Mouse (Mus musculus): Measurements from ENCODE around the gene Shf.

The Shf gene

DNA sequence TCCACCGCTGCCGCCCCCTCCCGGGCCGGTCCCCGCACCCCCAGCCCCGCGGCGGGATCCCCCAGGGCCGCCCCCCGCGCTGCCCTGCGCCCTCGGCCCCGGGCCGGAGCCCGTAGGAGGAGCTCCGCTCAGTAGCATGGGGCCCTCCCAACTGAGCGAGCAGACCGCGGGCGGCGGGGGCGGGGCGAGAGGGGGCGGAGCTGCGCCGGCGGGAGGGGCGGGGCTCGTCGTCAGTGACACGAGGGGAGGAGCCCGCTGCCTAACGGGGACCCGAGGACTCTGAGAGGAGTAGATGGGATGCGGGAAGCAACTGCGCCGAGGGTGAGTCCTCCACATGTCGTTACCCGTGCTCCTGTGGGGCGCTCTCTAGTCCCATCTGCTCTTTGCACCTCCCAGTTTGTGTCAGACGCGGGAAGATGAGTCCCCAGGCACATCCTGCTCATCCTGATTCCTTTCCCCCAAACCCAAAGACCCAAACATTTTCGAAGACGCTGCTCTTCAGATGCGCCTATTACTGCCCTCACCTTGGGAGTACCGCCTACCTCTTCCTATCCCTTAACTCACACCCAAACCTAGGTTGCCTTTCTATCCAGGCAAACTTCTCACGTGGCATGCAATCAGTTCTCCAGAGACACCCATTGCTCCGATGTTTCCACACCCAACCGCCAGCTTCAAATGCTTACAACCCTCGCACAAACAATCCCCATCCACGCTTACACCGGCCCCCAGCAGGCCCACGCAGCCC lies at the start of gene Shf:
Gene Shf (minus strand): TSS at position 168 of the 745 bp plus-strand sequence.
- no peak for TF ChIP-seq GATA4 (IDR thresholded peaks at IDR 0.05; ENCODE audit: insufficient replicate concordance, low read length)

DNA sequence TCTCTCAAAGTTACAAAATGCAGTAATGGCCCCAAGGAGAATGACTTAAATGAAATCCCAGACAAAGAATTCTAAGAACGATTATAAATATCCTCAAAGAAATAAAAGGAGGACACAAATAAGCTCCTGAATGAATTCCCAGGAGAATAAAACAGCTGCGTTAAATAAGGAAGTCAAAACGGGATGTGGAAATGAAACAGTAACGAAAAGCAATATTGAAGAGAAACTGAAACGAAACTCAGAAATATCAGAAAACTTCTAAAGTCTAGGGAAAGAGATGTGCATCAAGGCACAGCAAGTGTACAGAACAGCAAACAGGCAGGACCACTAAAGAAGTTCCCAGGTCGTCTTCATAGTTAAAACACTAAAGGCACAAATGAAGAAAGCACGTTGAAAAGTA lies 40.0 kb upstream of the Shf start:
- no peak for TF ChIP-seq GATA4 (IDR thresholded peaks at IDR 0.05; ENCODE audit: insufficient replicate concordance, low read length)

GRCm38 (mm10) chr2:122407607-122408006 lies 38.6 kb upstream of the Shf start:
- no peak for TF ChIP-seq GATA4 (IDR thresholded peaks at IDR 0.05; ENCODE audit: insufficient replicate concordance, low read length)

- TF ChIP-seq GATA4 (IDR thresholded peaks at IDR 0.05; ENCODE audit: insufficient replicate concordance, low read length) = no peak
Observed at GRCm38 (mm10) chr2:122396150-122396549, 27.2 kb upstream of the Shf start.

GRCm38 (mm10) chr2:122385095-122385494 lies 16.1 kb upstream of the Shf start:
- no peak for TF ChIP-seq GATA4 (IDR thresholded peaks at IDR 0.05; ENCODE audit: insufficient replicate concordance, low read length)

DNA sequence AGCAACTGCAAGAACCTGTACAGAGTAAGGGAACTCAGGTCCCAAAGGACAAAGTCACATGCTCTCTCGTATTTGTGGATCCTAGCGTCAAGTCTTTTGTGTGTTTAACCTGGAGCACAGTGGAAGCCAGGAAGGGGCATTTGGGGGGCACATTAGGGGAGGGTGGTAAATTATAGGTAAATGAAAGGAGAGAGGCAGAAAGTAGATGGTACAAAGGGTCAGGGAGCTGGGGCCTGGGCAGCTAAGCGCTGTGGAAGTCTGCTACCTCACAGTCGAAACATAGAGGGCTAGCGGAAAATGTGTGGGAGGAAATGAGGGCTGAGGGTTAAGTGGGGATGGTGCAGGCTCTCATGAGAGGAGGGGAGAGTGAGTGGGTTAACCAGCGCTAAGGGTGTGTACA lies 13.2 kb upstream of the Shf start:
- no peak for TF ChIP-seq GATA4 (IDR thresholded peaks at IDR 0.05; ENCODE audit: insufficient replicate concordance, low read length)

DNA sequence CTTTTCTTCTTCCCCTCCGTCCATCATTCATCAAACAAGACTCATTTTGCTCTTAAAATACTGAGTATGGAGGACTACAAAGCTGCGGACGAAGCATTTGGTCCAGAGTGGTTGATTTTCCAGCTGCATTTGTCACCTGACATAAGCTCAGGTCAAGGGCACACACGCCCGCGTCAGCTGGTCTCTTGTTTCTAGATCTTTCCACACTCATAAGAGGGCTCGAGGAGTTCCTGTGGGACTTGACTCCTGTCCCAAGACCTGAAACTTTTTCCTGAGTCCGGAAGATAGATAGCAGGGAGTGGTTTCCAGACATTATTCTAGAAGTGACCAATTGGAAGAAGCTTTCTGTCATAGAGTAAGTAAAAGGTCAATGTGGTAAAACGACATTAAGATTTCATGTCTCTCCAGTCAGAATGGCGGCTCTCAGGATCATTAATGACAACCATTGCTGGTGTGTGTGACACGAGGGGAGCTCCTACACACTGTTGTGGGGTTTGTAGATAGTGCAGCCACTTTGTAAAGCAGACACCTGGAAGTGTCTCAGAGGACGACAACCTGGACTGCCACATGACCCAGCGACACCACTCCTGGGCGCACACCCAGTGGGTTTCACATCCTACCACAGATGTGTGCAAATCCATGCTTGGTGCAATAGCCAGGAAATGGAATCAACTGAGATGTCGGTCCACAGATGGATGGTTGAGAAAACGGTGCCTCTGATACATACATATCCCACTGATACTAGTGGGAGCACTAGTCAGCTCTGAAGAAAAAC lies 12.6 kb upstream of the Shf start:
- TF ChIP-seq GATA4 (IDR thresholded peaks at IDR 0.05; ENCODE audit: insufficient replicate concordance, low read length) = no peak

DNA sequence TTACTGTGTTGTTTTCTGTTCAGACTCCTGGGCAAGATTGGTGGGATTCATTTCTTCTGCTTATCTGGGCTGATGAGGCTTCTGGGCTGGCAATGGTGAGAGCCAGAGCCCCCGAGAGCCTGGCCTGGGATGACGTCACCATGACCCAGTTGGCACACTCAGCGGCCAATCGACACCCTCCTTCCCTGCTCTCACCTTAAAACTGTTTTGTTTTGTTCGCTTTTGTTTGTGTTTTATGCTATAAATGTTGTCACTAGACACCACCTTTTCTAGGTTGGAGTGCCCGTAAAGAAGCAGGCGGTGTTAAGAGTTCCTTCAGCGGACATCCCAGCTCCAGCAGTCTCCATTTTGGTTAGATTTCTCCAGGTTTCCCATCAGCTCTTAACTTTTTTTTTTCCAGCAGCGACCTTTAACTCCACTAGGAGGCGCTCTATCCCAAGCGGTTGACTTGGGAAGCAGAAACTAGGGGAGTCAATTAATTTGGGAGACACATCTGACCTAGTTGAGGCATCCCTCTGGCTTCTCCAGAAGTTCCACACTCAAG lies 11.9 kb upstream of the Shf start:
- no peak for TF ChIP-seq GATA4 (IDR thresholded peaks at IDR 0.05; ENCODE audit: insufficient replicate concordance, low read length)

- no peak for TF ChIP-seq GATA4 (IDR thresholded peaks at IDR 0.05; ENCODE audit: insufficient replicate concordance, low read length)
Observed at GRCm38 (mm10) chr2:122379292-122379650, 10.3 kb upstream of the Shf start.

DNA sequence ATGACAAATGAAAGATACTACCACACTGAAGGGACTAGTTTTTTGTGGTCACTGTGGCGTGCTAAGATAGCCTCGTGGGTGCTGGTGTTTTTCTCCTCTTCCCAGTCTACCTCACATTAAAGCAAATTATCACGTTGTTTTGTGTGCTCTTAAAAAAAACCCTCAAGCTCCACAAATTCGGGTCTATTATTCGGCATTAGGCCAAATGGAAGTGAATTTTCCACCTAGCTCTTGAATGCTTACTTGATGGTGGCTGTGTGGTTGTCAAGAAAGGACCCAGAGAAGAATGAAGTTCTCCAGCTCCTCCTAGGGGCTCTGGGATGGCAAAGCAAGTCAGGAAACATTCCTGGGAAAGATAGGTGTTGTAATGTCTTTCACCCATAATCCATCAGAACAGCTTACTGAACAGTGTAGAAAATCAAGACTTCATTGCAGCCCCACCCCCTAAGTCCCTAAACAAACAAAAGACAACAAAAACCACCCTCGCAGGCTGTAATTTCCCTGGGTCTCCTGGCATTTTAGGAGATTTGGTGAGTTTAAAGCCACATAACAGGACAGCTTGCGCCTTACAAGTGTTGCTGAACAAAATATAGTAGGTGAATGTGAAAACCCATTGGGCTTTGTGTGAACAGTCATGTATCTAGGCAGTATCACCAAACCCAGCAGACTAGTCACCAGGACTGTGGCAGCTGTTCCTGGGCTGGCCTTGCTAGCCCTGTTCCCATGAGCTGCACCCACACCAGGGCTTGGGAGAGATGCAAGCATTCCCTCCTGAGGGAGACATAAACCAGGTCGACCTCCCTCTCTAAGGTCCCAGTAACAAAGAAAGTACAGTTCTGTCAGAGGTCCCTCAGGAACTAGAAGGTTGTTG lies 9.7 kb upstream of the Shf start:
- no peak for TF ChIP-seq GATA4 (IDR thresholded peaks at IDR 0.05; ENCODE audit: insufficient replicate concordance, low read length)

DNA sequence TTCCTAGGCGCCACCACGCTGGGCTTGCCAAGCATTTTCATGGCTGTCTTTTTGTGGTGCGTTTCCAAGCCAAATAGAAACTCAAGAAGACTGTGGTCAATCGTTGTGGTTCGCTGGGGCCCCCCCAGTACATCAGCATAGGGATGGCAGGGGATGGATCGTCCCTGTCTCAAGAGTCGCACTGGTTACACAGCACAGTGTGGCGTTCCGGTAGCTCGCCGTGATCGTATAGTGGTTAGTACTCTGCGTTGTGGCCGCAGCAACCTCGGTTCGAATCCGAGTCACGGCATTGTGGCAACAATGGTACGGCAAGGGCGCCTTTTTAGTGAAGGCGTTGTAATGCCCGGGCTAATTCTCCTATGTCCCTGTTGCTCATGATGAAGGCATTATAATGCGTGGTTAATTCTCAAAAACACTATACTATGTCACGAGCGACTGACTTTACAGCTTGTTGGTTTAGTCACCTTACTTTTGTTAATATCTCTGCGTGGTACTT lies 8.8 kb upstream of the Shf start:
- TF ChIP-seq GATA4 (IDR thresholded peaks at IDR 0.05; ENCODE audit: insufficient replicate concordance, low read length) = peak; percentile 51; the same call in 1 of the 2 replicates

DNA sequence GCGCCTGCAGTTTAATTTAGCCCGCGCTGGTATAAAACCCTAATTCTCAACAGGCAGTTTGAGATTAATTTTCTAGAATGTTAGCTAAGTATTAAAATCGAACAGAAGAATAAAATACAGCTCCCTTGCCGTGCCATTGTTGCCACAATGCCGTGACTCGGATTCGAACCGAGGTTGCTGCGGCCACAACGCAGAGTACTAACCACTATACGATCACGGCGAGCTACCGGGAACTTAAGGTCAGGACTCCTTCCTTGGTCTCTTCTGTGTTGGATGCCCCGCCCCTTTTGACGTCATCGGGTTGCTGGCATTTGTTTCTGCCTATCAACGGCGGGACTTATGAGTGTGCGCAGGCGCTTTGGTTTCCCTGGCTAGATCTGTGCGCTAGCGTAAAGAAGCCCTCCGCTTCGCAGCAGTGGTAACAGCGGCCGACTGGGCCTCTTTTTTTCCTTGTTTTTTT lies 8.3 kb upstream of the Shf start:
- no peak for TF ChIP-seq GATA4 (IDR thresholded peaks at IDR 0.05; ENCODE audit: insufficient replicate concordance, low read length)

GRCm38 (mm10) chr2:122376041-122376561 lies 7.1 kb upstream of the Shf start:
- no peak for TF ChIP-seq GATA4 (IDR thresholded peaks at IDR 0.05; ENCODE audit: insufficient replicate concordance, low read length)

DNA sequence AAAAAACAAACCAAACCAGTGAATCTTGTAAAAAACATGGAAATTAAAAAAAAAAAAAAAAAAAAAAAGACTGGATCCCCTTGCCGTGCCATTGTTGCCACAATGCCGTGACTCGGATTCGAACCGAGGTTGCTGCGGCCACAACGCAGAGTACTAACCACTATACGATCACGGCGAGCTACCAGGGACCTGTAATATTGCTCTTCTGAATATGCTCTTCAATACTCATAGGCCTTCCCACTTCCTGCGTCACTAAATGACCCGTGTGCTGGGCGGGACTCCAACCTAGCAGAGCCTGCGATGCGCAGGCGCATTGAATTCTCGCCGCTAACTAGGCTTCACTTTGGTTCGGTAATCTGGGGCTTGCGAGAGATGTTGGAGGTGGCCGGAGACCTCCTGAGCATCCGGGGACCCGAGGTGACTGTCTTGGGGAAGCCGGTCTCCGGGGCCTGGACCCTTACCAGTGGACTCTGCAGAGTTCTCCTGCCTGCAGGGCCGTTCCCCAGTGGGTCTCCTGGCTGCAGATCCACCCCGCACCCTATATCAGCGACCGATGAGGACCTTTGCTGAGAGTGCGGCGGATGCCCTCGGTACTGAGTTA lies 6.5 kb upstream of the Shf start:
- no peak for TF ChIP-seq GATA4 (IDR thresholded peaks at IDR 0.05; ENCODE audit: insufficient replicate concordance, low read length)

Data from liver, adult (tissue).